Mouse (Mus musculus): ENCODE measurements around the gene Ppa2. TPM values are rescaled to one million over a fixed set of nuclear protein-coding genes. Genes with fewer than 3 reads are reported as not detected.

Ppa2 gene
- total and polyA plus RNA-seq, 3 experiments = 33.6 to 36.3 TPM; not detected in 1

GRCm38 (mm10) chr3:133333267-133334170 is 23.6 kb downstream of the Ppa2 start:
- no peak for DNase-seq (ENCODE audit: low read depth, low spot score)
- Histone ChIP-seq H3K4me1 (ENCODE audit: control insufficient read depth in 1 of 2, insufficient read depth in 2 of 2, low read length in 2 of 2) (no peaks in the 10 kb centered on the region), H3K9ac (ENCODE audit: control insufficient read depth, low read depth, low read length, poor library complexity, severe bottlenecking) (no peak overlapping the region), H3K9me3 (replicated peaks; ENCODE audit: insufficient read depth, low read length) (no peaks in the 10 kb centered on the region), H3K27ac (ENCODE audit: control insufficient read depth, low read depth, low read length) (no peak overlapping the region), H3K36me3 (ENCODE audit: control insufficient read depth in 1 of 2, insufficient read depth in 2 of 2, low read length in 2 of 2) (peaks cover 0 to 2% of the 10 kb centered on the region in 2 experiments; a peak in 3 of 4 replicates), H3K79me2 (ENCODE audit: control insufficient read depth, insufficient read depth, low read length, poor library complexity) (no peaks in the 10 kb centered on the region), H3K4me3 (ENCODE audit: control insufficient read depth in 1 of 2, insufficient read depth in 1 of 2, low read depth in 2 of 2, low read length in 2 of 2) (no peak overlapping the region), H3K27me3 (ENCODE audit: control insufficient read depth in 1 of 2, insufficient read depth in 2 of 2, low read length in 2 of 2) (no peaks in the 10 kb centered on the region)
- TF ChIP-seq USF1 (IDR thresholded peaks at IDR 0.05; ENCODE audit: low read depth, low read length) = no peak
- no peak for TF ChIP-seq HCFC1 (IDR thresholded peaks at IDR 0.05; ENCODE audit: low read depth, low read length)
- TF ChIP-seq MYB (IDR thresholded peaks at IDR 0.05; ENCODE audit: low read depth, low read length) = no peak
- no peak for TF ChIP-seq ZKSCAN1 (IDR thresholded peaks at IDR 0.05; ENCODE audit: low read depth, low read length)

GRCm38 (mm10) chr3:133334691-133335090 is 24.8 kb downstream of the Ppa2 start:
- DNase-seq (ENCODE audit: low read depth, low spot score) = no peak
- peaks cover 0 to 4% of the 10 kb centered on the region in 2 experiments; a peak in 2 of 4 replicates for H3K4me1 ChIP-seq (ENCODE audit: control insufficient read depth in 1 of 2, insufficient read depth in 2 of 2, low read length in 2 of 2)
- H3K27ac ChIP-seq (ENCODE audit: control insufficient read depth, low read depth, low read length) = no peak overlapping the region
- H3K27me3 ChIP-seq (ENCODE audit: control insufficient read depth in 1 of 2, insufficient read depth in 2 of 2, low read length in 2 of 2) = no peaks in the 10 kb centered on the region
- H3K9ac ChIP-seq (ENCODE audit: control insufficient read depth, low read depth, low read length, poor library complexity, severe bottlenecking) = no peak overlapping the region
- TF ChIP-seq MAFK (IDR thresholded peaks at IDR 0.05; ENCODE audit: borderline replicate concordance, low read depth, low read length) (no peak), CTCF (IDR thresholded peaks at IDR 0.05 in 2 of 3, conservative IDR thresholded peaks at IDR 0.05 in 1 of 3; ENCODE audit: control insufficient read depth in 1 of 3, insufficient read depth in 1 of 3, low read depth in 2 of 3, low read length in 3 of 3, poor library complexity in 1 of 3, severe bottlenecking in 1 of 3) (no peak)
- H3K36me3 ChIP-seq (ENCODE audit: control insufficient read depth in 1 of 2, insufficient read depth in 2 of 2, low read length in 2 of 2) = peaks cover 0 to 2% of the 10 kb centered on the region in 2 experiments; a peak in 2 of 4 replicates
- no peaks in the 10 kb centered on the region for H3K79me2 ChIP-seq (ENCODE audit: control insufficient read depth, insufficient read depth, low read length, poor library complexity)
- H3K4me3 ChIP-seq (ENCODE audit: control insufficient read depth in 1 of 2, insufficient read depth in 1 of 2, low read depth in 2 of 2, low read length in 2 of 2) = no peak overlapping the region
- H3K9me3 ChIP-seq (replicated peaks; ENCODE audit: insufficient read depth, low read length) = no peaks in the 10 kb centered on the region

- Histone ChIP-seq H3K36me3 (ENCODE audit: control insufficient read depth in 1 of 2, insufficient read depth in 2 of 2, low read length in 2 of 2) (peaks cover 0 to 4% of the 10 kb centered on the region in 2 experiments; a peak in 2 of 4 replicates), H3K9me3 (replicated peaks; ENCODE audit: insufficient read depth, low read length) (no peaks in the 10 kb centered on the region), H3K9ac (ENCODE audit: control insufficient read depth, low read depth, low read length, poor library complexity, severe bottlenecking) (no peak overlapping the region), H3K4me3 (ENCODE audit: control insufficient read depth in 1 of 2, insufficient read depth in 1 of 2, low read depth in 2 of 2, low read length in 2 of 2) (no peak overlapping the region), H3K79me2 (ENCODE audit: control insufficient read depth, insufficient read depth, low read length, poor library complexity) (no peaks in the 10 kb centered on the region), H3K27ac (ENCODE audit: control insufficient read depth, low read depth, low read length) (no peak overlapping the region), H3K27me3 (ENCODE audit: control insufficient read depth in 1 of 2, insufficient read depth in 2 of 2, low read length in 2 of 2) (no peaks in the 10 kb centered on the region), H3K4me1 (ENCODE audit: control insufficient read depth in 1 of 2, insufficient read depth in 2 of 2, low read length in 2 of 2) (peaks cover 0 to 8% of the 10 kb centered on the region in 2 experiments; a peak in 2 of 4 replicates)
- no peak for DNase-seq (ENCODE audit: low read depth, low spot score)
- TF ChIP-seq ZC3H11A (IDR thresholded peaks at IDR 0.05; ENCODE audit: low read depth, low read length) (no peak), TBP (IDR thresholded peaks at IDR 0.05; ENCODE audit: low read depth, low read length) (no peak), BHLHE40 (IDR thresholded peaks at IDR 0.05; ENCODE audit: borderline replicate concordance, low read depth, low read length) (no peak), CHD1 (IDR thresholded peaks at IDR 0.05; ENCODE audit: low read depth, low read length) (no peak), TCF12 (IDR thresholded peaks at IDR 0.05; ENCODE audit: low read depth, low read length) (no peak), MYB (IDR thresholded peaks at IDR 0.05; ENCODE audit: low read depth, low read length) (no peak), GABPA (IDR thresholded peaks at IDR 0.05; ENCODE audit: low read depth, low read length) (no peak), RCOR1 (IDR thresholded peaks at IDR 0.05; ENCODE audit: low read depth, low read length) (no peak), ZKSCAN1 (IDR thresholded peaks at IDR 0.05; ENCODE audit: low read depth, low read length) (no peak)
Observed at GRCm38 (mm10) chr3:133335166-133335565, 25.3 kb downstream of the Ppa2 start.

All from MEL (cell line).